Mouse (Mus musculus): ENCODE data around the gene Tmem164. TPM values are rescaled to one million over a fixed set of nuclear protein-coding genes. Genes with fewer than 3 reads are reported as not detected.

Gene Tmem164
- total RNA-seq, 4 experiments from 2014 or later = 30.6 to 58.6 (median 43.1) TPM

GRCm38 (mm10) chrX:142830572-142830971 is 149.4 kb downstream of the Tmem164 start:
- DNase-seq = no peak

GRCm38 (mm10) chrX:142832221-142832620 is 151.0 kb downstream of the Tmem164 start:
- DNase-seq = no peak

GRCm38 (mm10) chrX:142833164-142833796 is 152.1 kb downstream of the Tmem164 start:
- DNase-seq = peak; percentile 62

GRCm38 (mm10) chrX:142834807-142835206 is 153.6 kb downstream of the Tmem164 start:
- no peak for DNase-seq

- no peak for DNase-seq
Observed at GRCm38 (mm10) chrX:142836399-142836798, 155.2 kb downstream of the Tmem164 start.

- no peak for DNase-seq
Observed at GRCm38 (mm10) chrX:142837316-142837715, 156.1 kb downstream of the Tmem164 start.

GRCm38 (mm10) chrX:142838841-142839240 is 157.6 kb downstream of the Tmem164 start:
- DNase-seq = peak; percentile 46

- DNase-seq = no peak
Observed at GRCm38 (mm10) chrX:142839411-142839810, 158.2 kb downstream of the Tmem164 start.

GRCm38 (mm10) chrX:142841916-142842315 is 160.7 kb downstream of the Tmem164 start:
- no peak for DNase-seq

- DNase-seq = peak; percentile 45
Observed at GRCm38 (mm10) chrX:142846266-142846665, 165.1 kb downstream of the Tmem164 start.

- DNase-seq = no peak
Observed at GRCm38 (mm10) chrX:142848032-142848431, 166.8 kb downstream of the Tmem164 start.

- DNase-seq = no peak
Observed at GRCm38 (mm10) chrX:142869844-142870243, 188.6 kb downstream of the Tmem164 start.

- DNase-seq = no peak
Observed at GRCm38 (mm10) chrX:142882255-142882654, 201.0 kb downstream of the Tmem164 start.

GRCm38 (mm10) chrX:142883593-142883992 is 202.4 kb downstream of the Tmem164 start:
- no peak for DNase-seq

GRCm38 (mm10) chrX:142885962-142886361 is 204.8 kb downstream of the Tmem164 start:
- no peak for DNase-seq

Small RNAs within 50 kb of the gene (microRNA-seq; reads per million reads assigned to microRNA genes)
- gene Mir652 = 15,951 to 18,020 reads per million in 2 experiments

Measured in adrenal gland, adult 8-10 months (tissue).